Mouse (Mus musculus): Measurements from ENCODE around the gene Gm20824.
"Not testable (repeated sequence)": the region's sequence is repeated elsewhere in the genome, so short reads cannot be mapped to it uniquely, and the experiment has no call there.

The Gm20824 gene

GRCm38 (mm10) chrY:8257607-8258006, at the start of gene Gm20824:
Gm20824 (plus strand) TSS chrY:8257907.
- DNase-seq (ENCODE audit: low spot score): not testable (repeated sequence)
